Mouse (Mus musculus) embryonic fibroblast, embryonic 13.5 days (primary cell): ENCODE measurements around the gene Cebpb. TPM values are rescaled to one million over a fixed set of nuclear protein-coding genes. Genes with fewer than 3 reads are reported as not detected.

Experiments used
- H3K27ac ChIP-seq: 2 replicates; pipeline ENCODE4 v1.5.1; 2012; ENCODE audit warnings: low read length, control low read depth, inconsistent platforms; ENCODE audit not compliant: insufficient read depth
- H3K4me1 ChIP-seq: 2 replicates; pipeline ENCODE4 v1.6.1; 2011; ENCODE audit warnings: low read length; ENCODE audit not compliant: control insufficient read depth, insufficient read depth
- H3K4me3 ChIP-seq: 2 replicates; pipeline ENCODE4 v1.5.1; 2011; ENCODE audit warnings: mild to moderate bottlenecking, control low read depth, low read length; ENCODE audit not compliant: insufficient read depth
- CTCF ChIP-seq: IDR thresholded peaks from 2 replicates; pipeline ENCODE4 v1.5.1; 2011; ENCODE audit warnings: mild to moderate bottlenecking, control low read depth, low read length, moderate library complexity, borderline replicate concordance; ENCODE audit not compliant: insufficient read depth
- POLR2A ChIP-seq: IDR thresholded peaks from 2 replicates; pipeline ENCODE4 v1.6.1; 2011; ENCODE audit warnings: low read depth, mild to moderate bottlenecking, control low read depth, low read length, moderate library complexity
- polyA plus RNA-seq: library from polyadenylated mRNA; stranded (reverse); fragments of >200 nt; gene quantifications from 2 replicates; pipeline ENCODE4 v1.2.4, GENCODE M21; 2011; ENCODE audit warnings: low read depth; ENCODE audit not compliant: missing spikeins, insufficient read length

Cebpb gene
- polyA plus RNA-seq, 1 experiment: 44.0 TPM

GRCm38 (mm10) chr2:167662713-167663112 lies 26.0 kb upstream of the Cebpb start:
- TF ChIP-seq POLR2A (no peak), CTCF (no peak)
- peaks cover 6% of the 10 kb centered on the region; the same call in 1 of the 2 replicates for H3K4me1 ChIP-seq
- no peak overlapping the region for H3K27ac ChIP-seq
- no peak overlapping the region for H3K4me3 ChIP-seq

GRCm38 (mm10) chr2:167665972-167666713 lies 22.6 kb upstream of the Cebpb start:
- H3K27ac ChIP-seq: no peak overlapping the region
- no peak for TF ChIP-seq POLR2A
- no peak for TF ChIP-seq CTCF
- H3K4me1 ChIP-seq: no peaks in the 10 kb centered on the region
- H3K4me3 ChIP-seq: no peak overlapping the region

- no peak overlapping the region for H3K4me3 ChIP-seq
Measured at GRCm38 (mm10) chr2:167668426-167668825, 20.3 kb upstream of the Cebpb start.

GRCm38 (mm10) chr2:167669398-167669797 lies 19.3 kb upstream of the Cebpb start:
- Histone ChIP-seq H3K4me1 (no peaks in the 10 kb centered on the region), H3K4me3 (no peak overlapping the region), H3K27ac (no peak overlapping the region)
- TF ChIP-seq POLR2A (no peak), CTCF (no peak)

More at GRCm38 (mm10) chr2:167668426-167668825, 20.3 kb upstream of the Cebpb start:
- TF ChIP-seq CTCF: no peak
- TF ChIP-seq POLR2A: no peak
- no peak overlapping the region for H3K27ac ChIP-seq
- H3K4me1 ChIP-seq: no peaks in the 10 kb centered on the region

- Histone ChIP-seq H3K4me1 (no peaks in the 10 kb centered on the region), H3K4me3 (no peak overlapping the region), H3K27ac (no peak overlapping the region)
- TF ChIP-seq CTCF: no peak
- no peak for TF ChIP-seq POLR2A
Measured at GRCm38 (mm10) chr2:167671101-167671633, 17.5 kb upstream of the Cebpb start.

GRCm38 (mm10) chr2:167672212-167672685 lies 16.5 kb upstream of the Cebpb start:
- no peak for TF ChIP-seq CTCF
- no peak for TF ChIP-seq POLR2A

GRCm38 (mm10) chr2:167675120-167675909 lies 13.4 kb upstream of the Cebpb start:
- no peak overlapping the region for H3K27ac ChIP-seq
- no peak overlapping the region for H3K4me3 ChIP-seq
- TF ChIP-seq CTCF (peak; percentile 56; the same call in 1 of the 2 replicates), POLR2A (no peak)
- H3K4me1 ChIP-seq: no peaks in the 10 kb centered on the region

More at GRCm38 (mm10) chr2:167672212-167672685, 16.5 kb upstream of the Cebpb start:
- Histone ChIP-seq H3K27ac (no peak overlapping the region), H3K4me3 (no peak overlapping the region), H3K4me1 (no peaks in the 10 kb centered on the region)

GRCm38 (mm10) chr2:167678600-167678999 lies 10.1 kb upstream of the Cebpb start:
- Histone ChIP-seq H3K27ac (no peak overlapping the region), H3K4me3 (no peak overlapping the region), H3K4me1 (peaks cover 2% of the 10 kb centered on the region; the same call in 1 of the 2 replicates)
- TF ChIP-seq CTCF (peak; percentile 39; the same call in 1 of the 2 replicates), POLR2A (no peak)

GRCm38 (mm10) chr2:167679902-167680430 lies 8.7 kb upstream of the Cebpb start:
- H3K4me3 ChIP-seq: no peak overlapping the region
- H3K27ac ChIP-seq: no peak overlapping the region
- peaks cover 3% of the 10 kb centered on the region; the same call in 1 of the 2 replicates for H3K4me1 ChIP-seq
- peak; percentile 96 for TF ChIP-seq CTCF
- no peak for TF ChIP-seq POLR2A

- Histone ChIP-seq H3K4me1 (peaks cover 3% of the 10 kb centered on the region; the same call in 1 of the 2 replicates), H3K4me3 (no peak overlapping the region), H3K27ac (no peak overlapping the region)
- TF ChIP-seq POLR2A (no peak), CTCF (peak; percentile 67; the same call in 1 of the 2 replicates)
Measured at GRCm38 (mm10) chr2:167680657-167681056, 8.1 kb upstream of the Cebpb start.
